Mouse (Mus musculus) liver, adult 2 months (tissue): ENCODE results near the gene 4931428L18Rik. TPM values are rescaled to one million over a fixed set of nuclear protein-coding genes. Genes with fewer than 3 reads are reported as not detected.

Experiments
- DNase-seq: peaks from one replicate; pipeline ENCODE4 v3.0.0-alpha.2; 2011; ENCODE audit warnings: low read depth, low spot score; ENCODE audit errors: extremely low read depth
- H3K27ac ChIP-seq: fragments of 200-500 bp; replicated peaks from 2 replicates; pipeline ENCODE4 v1.5.1; 2012; ENCODE audit warnings: low read depth, mild to moderate bottlenecking, control low read depth, inconsistent platforms, low read length; ENCODE audit not compliant: insufficient read depth
- H3K27me3 ChIP-seq: fragments of 200-500 bp; 2 replicates; pipeline ENCODE4 v1.6.1; 2012; ENCODE audit warnings: mild to moderate bottlenecking, moderate library complexity, low read length, inconsistent platforms; ENCODE audit not compliant: control insufficient read depth, insufficient read depth
- H3K36me3 ChIP-seq: fragments of 200-500 bp; 2 replicates; pipeline ENCODE4 v1.6.1; 2012; ENCODE audit warnings: low read length, inconsistent platforms; ENCODE audit not compliant: control insufficient read depth, insufficient read depth
- H3K4me1 ChIP-seq: fragments of 200-500 bp; 2 replicates; pipeline ENCODE4 v1.6.1; 2011; ENCODE audit warnings: low read length; ENCODE audit not compliant: control insufficient read depth, insufficient read depth
- H3K4me3 ChIP-seq: fragments of 200-500 bp; 2 replicates; pipeline ENCODE4 v1.5.1; 2011; ENCODE audit warnings: low read depth, mild to moderate bottlenecking, control low read depth, low read length, moderate library complexity; ENCODE audit not compliant: insufficient read depth
- H3K79me2 ChIP-seq: fragments of 200-500 bp; 2 replicates; pipeline ENCODE4 v1.6.1; 2012; ENCODE audit warnings: inconsistent platforms, mild to moderate bottlenecking, low read length, moderate library complexity; ENCODE audit not compliant: control insufficient read depth, insufficient read depth
- H3K9ac ChIP-seq: fragments of 200-500 bp; 2 replicates; pipeline ENCODE4 v1.6.1; 2012; ENCODE audit warnings: low read depth, mild to moderate bottlenecking, control low read depth, inconsistent platforms, low read length
- CTCF ChIP-seq: fragments of 200-500 bp; IDR thresholded peaks from 2 replicates; pipeline ENCODE4 v1.5.1; 2011; ENCODE audit warnings: low read depth, low read length, control low read depth
- POLR2A ChIP-seq: fragments of 200-500 bp; IDR thresholded peaks from 2 replicates; pipeline ENCODE4 v1.6.1; 2011; ENCODE audit warnings: low read length, control low read depth; ENCODE audit not compliant: insufficient read depth; ENCODE audit errors: extremely low read depth
- WGBS: fragments of 180-500 bp; shearing (Covaris S2); methylation state at CpG from one replicate; pipeline ENCODE4 v1.1.7; 2018; 5-methylcytosine and 5-hydroxymethylcytosine counted together
- polyA plus RNA-seq: library from polyadenylated mRNA; depleted of rRNA; stranded (reverse); fragments of >200 nt; gene quantifications from 2 replicates; pipeline ENCODE4 v1.2.3, GENCODE M21; 2012
- total RNA-seq: library from RNA; depleted of rRNA; stranded (reverse); fragments of >200 nt; gene quantifications from 2 replicates; pipeline ENCODE4 v1.2.3, GENCODE M21; 2014

4931428L18Rik gene
- total and polyA plus RNA-seq, 2 experiments, result 0.31 to 0.55 TPM

DNA sequence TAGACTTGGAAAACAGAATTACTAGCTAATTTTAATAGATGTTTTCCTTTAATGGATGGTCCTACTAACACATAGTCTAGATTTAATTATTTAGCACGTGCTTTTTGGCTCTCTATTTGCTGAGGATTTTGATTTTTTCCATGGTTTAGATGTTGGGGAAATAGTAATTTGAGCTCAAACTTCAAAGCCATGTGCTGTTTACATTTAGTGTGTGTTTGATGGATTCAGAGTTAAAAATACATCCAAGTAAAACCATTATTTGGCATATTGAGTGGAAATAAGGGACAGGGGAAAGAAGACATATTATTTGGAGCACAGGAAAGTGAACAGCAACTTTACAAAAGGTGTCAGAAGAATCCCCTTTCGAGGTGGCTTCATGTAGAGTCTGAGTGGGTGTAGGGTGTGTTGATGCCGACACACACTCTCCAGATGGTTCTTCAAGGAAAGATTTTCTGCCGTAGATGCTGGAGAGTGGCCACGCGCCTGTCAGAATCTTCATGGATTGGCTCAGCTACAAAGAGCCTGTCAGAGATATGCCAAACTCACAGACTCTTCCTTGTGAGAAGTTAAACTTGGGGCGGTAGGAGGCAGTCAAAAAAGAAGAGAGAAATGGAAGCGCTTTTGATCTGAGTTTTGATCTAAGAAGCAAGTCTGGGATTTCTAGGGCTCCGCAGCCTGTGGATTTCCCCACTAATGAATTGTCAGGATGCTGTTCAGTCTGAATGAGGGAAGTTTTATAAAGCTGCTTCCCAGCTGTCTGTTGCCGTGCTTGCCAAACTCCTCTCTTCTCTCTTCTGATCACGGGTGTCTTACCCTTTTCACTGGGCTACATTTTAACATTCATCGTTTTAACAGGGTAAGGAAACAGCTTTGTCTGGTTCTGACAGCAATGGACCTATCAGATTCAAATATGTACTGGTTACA is 157.4 kb downstream of the 4931428L18Rik start:
- Histone ChIP-seq H3K27me3 (no peaks in the 10 kb centered on the region), H3K4me1 (no peaks in the 10 kb centered on the region), H3K36me3 (no peaks in the 10 kb centered on the region), H3K9ac (no peak overlapping the region), H3K27ac (no peak overlapping the region), H3K4me3 (no peak overlapping the region), H3K79me2 (no peaks in the 10 kb centered on the region)
- 89% methylated on average over 12 of the region's 12 CpGs for WGBS
- no peak for TF ChIP-seq CTCF
- no peak for TF ChIP-seq POLR2A
- DNase-seq, result no peak

DNA sequence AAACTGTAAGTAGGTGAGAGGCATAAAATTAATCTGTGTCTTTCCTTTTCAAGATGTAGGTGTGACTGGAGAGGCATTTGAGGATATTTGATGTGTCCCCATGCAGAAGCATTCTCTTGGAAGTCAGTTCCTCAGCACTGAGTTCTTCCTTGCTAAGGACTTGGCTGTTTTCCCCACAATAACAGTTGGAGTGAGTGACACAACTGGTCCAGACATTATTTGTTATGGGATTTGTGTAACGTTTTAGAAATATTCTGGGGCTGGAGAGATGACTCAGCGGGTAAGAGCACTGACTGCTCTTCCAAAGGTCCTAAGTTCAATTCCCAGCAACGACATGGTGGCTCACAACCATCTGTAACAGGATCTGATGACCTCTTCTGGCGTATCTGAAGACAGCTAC is 162.7 kb downstream of the 4931428L18Rik start:
- 55% methylated on average over 4 of the region's 4 CpGs for WGBS
- TF ChIP-seq POLR2A, result no peak
- TF ChIP-seq CTCF, result no peak
- no peaks in the 10 kb centered on the region for H3K27me3 ChIP-seq
- DNase-seq, result no peak
- no peaks in the 10 kb centered on the region for H3K79me2 ChIP-seq
- no peak overlapping the region for H3K9ac ChIP-seq
- no peak overlapping the region for H3K4me3 ChIP-seq
- H3K36me3 ChIP-seq, result no peaks in the 10 kb centered on the region
- H3K27ac ChIP-seq, result no peak overlapping the region
- no peaks in the 10 kb centered on the region for H3K4me1 ChIP-seq

DNA sequence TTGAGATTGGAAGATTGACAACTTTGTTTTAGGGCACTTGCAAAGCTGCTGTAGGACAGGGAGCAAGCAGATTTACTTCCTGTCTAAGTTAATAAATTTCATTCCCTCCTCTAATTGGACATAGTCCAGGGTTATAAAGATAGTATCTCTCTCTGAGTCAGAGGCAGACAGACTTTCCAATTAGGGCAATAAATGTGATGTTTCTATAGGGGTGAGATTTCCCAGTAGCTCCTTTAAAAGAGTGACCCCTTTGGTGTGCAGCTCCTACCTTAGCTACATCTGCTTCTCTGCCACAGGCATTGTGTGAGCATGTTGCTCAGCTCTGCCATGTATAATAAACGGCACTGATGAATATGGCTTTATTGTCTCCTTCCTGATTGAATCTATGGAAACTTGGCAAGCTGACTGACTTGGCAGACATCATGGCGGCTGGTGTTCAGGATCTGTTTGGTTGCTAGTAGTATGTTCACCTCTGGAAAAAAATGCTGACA is 163.6 kb downstream of the 4931428L18Rik start:
- no peak overlapping the region for H3K27ac ChIP-seq
- WGBS, result 63% methylated on average over 2 of the region's 2 CpGs

DNA sequence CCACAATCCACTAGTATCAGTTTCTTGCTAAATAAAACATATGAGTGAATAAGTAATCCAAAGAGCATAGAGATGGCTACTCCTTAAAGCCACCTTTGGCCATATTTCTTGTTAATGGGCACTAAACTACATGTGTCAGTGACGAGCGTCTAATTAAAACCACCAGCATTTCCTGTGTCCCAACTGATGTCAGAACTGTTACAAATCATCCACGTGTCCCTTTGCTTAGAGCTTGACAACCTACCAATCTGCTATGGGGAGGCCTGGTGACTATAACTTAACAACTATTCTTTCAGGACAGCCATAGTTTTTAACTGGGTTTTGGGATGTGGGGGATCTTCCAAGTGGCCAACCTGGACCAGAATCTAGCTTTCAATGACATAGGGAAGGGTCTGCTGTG is 164.3 kb downstream of the 4931428L18Rik start:
- Histone ChIP-seq H3K9ac (no peak overlapping the region), H3K4me1 (no peaks in the 10 kb centered on the region), H3K4me3 (no peak overlapping the region), H3K36me3 (no peaks in the 10 kb centered on the region), H3K27me3 (no peaks in the 10 kb centered on the region), H3K79me2 (no peaks in the 10 kb centered on the region), H3K27ac (no peak overlapping the region)
- no peak for TF ChIP-seq CTCF
- TF ChIP-seq POLR2A, result no peak
- 73% methylated on average over 3 of the region's 3 CpGs for WGBS
- no peak for DNase-seq

More for the DNA sequence above, 163.6 kb downstream of the 4931428L18Rik start:
- Histone ChIP-seq H3K9ac (no peak overlapping the region), H3K36me3 (no peaks in the 10 kb centered on the region), H3K27me3 (no peaks in the 10 kb centered on the region), H3K4me3 (no peak overlapping the region), H3K79me2 (no peaks in the 10 kb centered on the region), H3K4me1 (no peaks in the 10 kb centered on the region)
- DNase-seq, result no peak
- TF ChIP-seq POLR2A (no peak), CTCF (no peak)

DNA sequence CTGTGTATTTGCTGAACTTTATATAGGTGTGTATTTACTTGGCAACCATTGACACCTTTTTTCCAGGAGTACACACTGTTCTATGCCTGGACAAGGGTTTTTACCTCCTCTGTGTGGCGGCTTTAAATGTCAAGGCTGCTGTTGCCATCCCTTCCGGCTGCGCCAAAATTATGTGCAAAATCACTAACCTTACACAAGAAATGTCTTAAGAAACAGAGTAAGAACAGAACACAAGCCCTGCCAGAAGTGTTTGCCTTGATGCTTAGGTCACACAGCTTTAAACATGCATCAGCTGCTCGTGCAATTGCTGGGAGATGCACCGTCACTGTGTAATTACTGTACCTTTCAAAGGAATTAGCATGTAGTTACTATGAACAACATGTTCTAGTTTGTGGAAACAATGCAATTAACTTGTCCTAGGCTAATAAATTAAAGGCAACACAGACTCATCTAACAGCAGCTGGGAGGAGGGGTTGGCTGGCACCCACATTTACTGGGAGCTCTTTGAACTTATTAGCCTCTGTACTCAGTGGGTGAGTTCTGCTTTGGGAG is 171.0 kb downstream of the 4931428L18Rik start:
- TF ChIP-seq POLR2A, result no peak
- TF ChIP-seq CTCF, result no peak
- no peaks in the 10 kb centered on the region for H3K79me2 ChIP-seq
- H3K27ac ChIP-seq, result no peak overlapping the region
- peaks cover 15% of the 10 kb centered on the region; the same call in 1 of the 2 replicates for H3K4me1 ChIP-seq
- peak; percentile 70 for DNase-seq
- 82% methylated on average over 5 of the region's 5 CpGs for WGBS
- no peak overlapping the region for H3K4me3 ChIP-seq
- no peak overlapping the region for H3K9ac ChIP-seq
- H3K36me3 ChIP-seq, result no peaks in the 10 kb centered on the region
- H3K27me3 ChIP-seq, result no peaks in the 10 kb centered on the region
